Comparison of ENCODE assay signal across 8 mouse cellular contexts in genomic region chr3:35693039-35693438, GRCm38 (mm10).
A peak's percentile ranks its signal among the peaks of the same experiment; 100 is the strongest.
DNase-seq lines count a peak whose midpoint lies in the region; ATAC-seq lines count a peak whose summit lies in the region.

No protein-coding gene starts in this region.

- no peaks in the 10 kb centered on the region for H3K27me3 ChIP-seq in forebrain, embryonic 16.5 days (replicated peaks; ENCODE audit: control insufficient read depth, insufficient read depth, low read length)

- H3K9ac ChIP-seq in forebrain, embryonic 16.5 days (replicated peaks; ENCODE audit: low read depth, low read length) = no peak overlapping the region

- DNase-seq in MN1 (ENCODE audit: low spot score) = peak; percentile 63
- DNase-seq in cerebellum, adult 11-12 months = peak; percentile 46
- DNase-seq in left cerebral cortex, adult 8-10 months (ENCODE audit: low spot score in 2 of 2) = peak; percentile 32 to 49
- peak; percentile 67 for DNase-seq in right cerebral cortex, postnatal 25 days
- peak; percentile 48 to 62 for DNase-seq in urinary bladder, postnatal 4 days (ENCODE audit: low spot score in 2 of 2)

- H3K9me3 ChIP-seq in forebrain, embryonic 16.5 days (ENCODE audit: control insufficient read depth, low read length) = no peaks in the 10 kb centered on the region

- H3K4me2 ChIP-seq in forebrain, embryonic 16.5 days (ENCODE audit: low read length) = no peak overlapping the region

- no peak overlapping the region for H3K4me3 ChIP-seq in forebrain, embryonic 16.5 days (replicated peaks; ENCODE audit: low read length)

- no peaks in the 10 kb centered on the region for H3K4me1 ChIP-seq in forebrain, embryonic 16.5 days (replicated peaks; ENCODE audit: control insufficient read depth, insufficient read depth, low read length)

- no peaks in the 10 kb centered on the region for H3K36me3 ChIP-seq in forebrain, embryonic 16.5 days (ENCODE audit: control insufficient read depth, insufficient read depth)

- H3K27ac ChIP-seq in forebrain, embryonic 16.5 days (ENCODE audit: low read length) = no peak overlapping the region

- WGBS in forebrain, embryonic 16.5 days = 57% methylated on average over 6 of the region's 6 CpGs

- ATAC-seq in forebrain, embryonic 16.5 days = peak; percentile 81
- ATAC-seq in inflammation-experienced regulatory T-cells, adult 6 months = peak; percentile 98
- ATAC-seq in megakaryocyte-erythroid progenitor cell, adult 5-6 weeks (replicated peaks; ENCODE audit: low FRiP score, low TSS enrichment, poor library complexity, severe bottlenecking) = peak; percentile 95
